Mouse (Mus musculus) E14TG2a.4 (cell line): ENCODE results near the gene Pros1.

Experiments
- CTCF ChIP-seq: conservative IDR thresholded peaks from 2 replicates; pipeline ENCODE4 v1.5.1; 2014; ENCODE audit warnings: low read length
- NANOG ChIP-seq: IDR thresholded peaks from 2 replicates; pipeline ENCODE4 v1.6.1; 2014; ENCODE audit warnings: borderline replicate concordance, low read length, mixed read lengths
- POU5F1 ChIP-seq: IDR thresholded peaks from 2 replicates; pipeline ENCODE4 v1.6.1; 2014; ENCODE audit warnings: low read length, borderline replicate concordance

GRCm38 (mm10) chr16:62813790-62814189 lies 40.3 kb upstream of the Pros1 start:
- TF ChIP-seq CTCF (no peak), NANOG (no peak), POU5F1 (no peak)
